Mouse (Mus musculus): Measurements from ENCODE around the gene Sin3a.

The Sin3a gene

DNA sequence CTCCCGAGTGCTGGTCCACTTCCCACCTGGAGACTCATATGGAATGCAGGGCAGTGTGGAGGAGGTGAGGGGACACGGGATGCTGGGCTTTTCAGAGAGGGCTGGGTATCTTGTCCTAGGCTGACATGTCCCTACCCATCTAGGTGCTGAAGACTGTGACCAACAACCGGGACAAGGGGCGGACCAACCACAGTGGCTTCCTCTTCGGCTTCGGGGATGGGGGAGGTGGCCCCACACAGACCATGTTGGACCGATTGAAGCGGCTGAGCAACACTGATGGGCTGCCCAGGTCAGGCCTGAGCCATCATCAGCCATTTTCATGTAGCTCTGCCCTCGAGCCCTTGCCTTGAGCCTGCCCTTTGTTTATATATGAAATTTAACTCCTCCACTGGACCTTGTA, 65.9 kb downstream of the Sin3a start:
- no peak for DNase-seq (ENCODE audit: low read depth)

DNA sequence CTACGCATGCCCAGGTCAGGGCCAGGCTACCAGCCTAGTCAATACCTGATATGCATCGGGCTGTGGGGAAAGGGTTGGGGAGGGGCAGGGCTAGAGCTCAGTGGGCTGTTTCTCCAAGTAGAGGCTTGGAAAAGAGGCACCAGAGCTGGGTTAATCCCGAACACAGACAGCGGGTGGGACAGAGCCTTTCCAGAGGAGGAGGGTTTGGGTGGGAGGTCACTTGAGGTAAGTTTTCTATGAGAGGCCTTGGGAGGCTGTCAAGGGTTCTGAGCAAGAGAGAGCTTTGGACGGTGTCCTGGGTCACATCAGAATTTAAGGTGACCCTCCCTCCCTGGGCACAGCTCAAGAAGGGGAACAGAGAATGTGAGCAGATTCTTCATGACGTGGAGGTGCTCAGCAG, 66.7 kb downstream of the Sin3a start:
- no peak for DNase-seq (ENCODE audit: low read depth)

DNA sequence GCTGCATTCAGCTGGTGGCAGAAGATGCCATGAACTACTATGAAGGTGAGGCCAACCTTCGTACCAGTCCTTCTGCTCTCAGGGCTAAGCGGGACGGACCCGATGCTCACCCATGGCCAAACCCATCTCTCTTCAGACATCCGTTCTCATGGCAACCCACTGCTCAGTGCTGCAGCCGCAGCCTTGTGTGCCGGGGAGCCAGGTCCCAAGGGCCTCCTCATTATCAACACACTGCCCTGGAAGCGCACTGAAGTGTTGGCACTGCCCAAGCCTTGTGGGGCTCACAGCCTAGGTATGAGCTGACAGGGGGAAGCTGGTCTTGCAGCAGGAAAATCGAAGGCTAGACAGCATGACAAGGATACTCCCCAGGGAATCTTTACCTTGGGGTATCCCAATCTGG, 67.3 kb downstream of the Sin3a start:
- no peak for DNase-seq (ENCODE audit: low read depth)

DNA sequence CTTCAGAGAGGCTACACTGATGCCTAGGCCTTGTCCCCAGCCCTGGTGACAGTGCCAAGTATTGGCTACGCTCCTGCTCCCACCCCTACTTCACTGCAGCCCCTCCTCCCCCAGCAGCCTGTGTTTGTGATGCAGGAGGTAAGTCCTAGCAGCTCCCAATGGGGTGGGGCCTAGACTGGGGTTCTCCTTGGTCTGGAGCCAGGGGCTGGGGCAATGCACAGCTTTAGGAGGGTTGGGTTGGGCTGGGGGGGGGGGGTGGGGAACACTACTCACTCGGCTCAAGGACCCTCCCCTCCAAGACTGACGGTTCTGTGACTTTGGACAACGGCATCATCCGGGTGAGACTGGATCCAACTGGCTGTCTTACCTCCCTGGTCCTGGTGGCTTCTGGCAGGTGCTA, 67.7 kb downstream of the Sin3a start:
- no peak for DNase-seq (ENCODE audit: low read depth)

DNA sequence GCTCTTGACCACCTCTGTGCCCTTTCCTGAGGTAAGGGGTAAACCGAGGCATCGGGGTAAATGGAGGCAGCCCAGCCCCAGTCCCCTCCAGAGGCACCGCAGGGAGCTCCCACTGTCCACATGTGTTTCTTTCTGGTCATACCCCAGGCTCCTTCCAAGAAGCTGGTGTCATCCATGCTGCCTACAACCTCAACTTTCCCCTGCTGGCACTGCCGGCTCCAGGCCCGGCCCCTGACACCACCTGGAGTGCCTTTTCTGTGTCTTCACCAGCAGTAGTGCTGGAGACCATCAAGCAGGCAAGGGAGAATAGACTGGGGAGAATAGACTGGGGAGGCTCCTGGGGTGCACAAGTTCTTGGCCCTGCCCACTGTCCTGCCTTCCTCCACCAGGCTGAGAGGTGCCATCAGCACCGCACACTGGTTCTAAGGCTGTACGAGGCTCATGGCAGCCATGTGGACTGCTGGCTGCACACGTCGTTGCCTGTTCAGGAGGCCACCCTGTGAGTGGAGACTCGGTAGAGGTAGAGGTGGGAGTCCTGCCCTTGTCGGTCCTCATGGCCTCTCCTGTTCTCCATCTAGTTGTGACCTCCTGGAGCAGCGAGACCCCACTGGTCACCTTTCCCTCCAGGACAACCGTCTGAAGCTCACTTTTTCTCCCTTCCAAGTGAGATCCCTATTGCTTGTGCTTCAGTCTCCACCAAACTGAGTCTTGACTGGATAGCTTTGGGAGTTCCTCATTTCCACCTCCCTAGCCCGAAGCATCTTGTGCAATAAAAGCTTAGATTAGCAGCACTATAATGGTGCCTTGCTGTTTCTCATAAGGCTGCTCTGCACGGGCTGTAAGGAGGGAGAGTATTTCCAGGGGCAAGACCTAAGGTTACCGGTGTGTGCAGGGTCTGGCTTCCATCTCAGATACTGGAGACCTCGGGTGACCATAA, 69.8 kb downstream of the Sin3a start:
- DNase-seq (ENCODE audit: low read depth) = no peak

DNA sequence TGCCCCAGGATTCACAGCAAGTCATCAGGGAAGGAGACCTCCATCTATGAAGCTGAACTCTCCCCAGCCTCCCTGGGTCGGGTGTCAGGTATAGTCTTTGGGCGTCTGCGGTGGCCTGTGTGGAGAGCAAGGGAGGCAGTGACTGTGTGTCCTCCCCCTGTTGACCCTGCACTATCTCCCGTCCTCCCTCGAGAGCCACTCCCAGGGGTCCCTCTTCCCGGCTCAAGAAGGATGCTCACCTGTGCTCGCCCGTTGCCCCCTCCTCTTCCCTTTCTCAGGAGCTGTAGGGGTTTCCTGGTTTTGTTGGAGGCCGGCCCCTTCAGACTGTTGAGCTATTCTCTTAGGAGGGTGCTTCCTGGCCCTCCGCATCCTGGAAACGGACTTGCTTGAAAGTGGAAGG, 71.4 kb downstream of the Sin3a start:
- no peak for DNase-seq (ENCODE audit: low read depth)

DNA sequence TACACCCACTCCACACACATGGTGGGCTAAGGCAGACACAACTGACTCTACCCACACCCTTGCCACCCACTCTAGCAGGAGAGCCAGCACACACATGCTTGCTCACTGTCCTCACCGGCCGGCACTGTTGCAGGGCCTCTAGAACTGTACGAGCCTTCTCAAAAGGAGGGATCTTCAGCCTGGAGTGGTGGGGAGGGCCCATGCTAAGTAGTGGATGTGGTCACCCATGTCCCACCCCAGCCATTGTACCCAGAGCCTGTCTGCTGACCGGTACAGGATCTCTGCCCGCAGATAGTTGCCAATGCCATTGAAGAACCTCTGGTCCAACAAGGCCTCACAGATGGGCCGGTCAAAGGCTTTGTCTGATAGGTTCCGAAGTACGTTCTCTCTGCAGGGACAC, 73.0 kb downstream of the Sin3a start:
- DNase-seq (ENCODE audit: low read depth) = no peak

DNA sequence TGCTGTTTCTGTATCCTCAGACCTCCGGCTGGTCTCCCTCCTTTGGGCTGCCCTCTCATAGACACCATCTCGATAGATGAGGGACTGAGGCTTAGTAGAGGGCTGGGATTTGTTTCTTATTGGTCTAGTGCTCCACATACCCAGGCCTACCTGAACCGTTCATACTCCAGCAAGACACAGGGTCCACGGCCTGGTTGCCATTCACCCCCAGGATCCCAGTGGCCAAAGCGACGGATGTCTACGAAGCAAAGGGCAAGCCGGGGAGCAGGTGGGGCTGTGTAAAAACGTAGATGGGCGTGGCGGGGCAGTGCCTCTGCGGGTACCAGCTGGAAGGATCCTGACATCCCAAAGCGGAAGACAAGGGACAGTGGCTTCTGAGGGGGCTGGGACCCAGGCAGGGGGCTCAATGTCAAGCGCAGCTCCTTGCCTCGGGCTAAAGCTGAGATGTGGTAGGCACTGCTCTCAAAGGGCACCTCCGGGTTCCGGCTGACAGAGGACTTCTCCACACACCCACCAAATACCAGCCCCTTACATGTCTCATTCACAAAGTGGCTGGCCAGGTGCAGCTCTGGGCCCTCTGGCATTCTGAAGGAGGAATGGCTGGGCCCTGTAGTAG, 74.7 kb downstream of the Sin3a start:
- DNase-seq (ENCODE audit: low read depth) = no peak

DNA sequence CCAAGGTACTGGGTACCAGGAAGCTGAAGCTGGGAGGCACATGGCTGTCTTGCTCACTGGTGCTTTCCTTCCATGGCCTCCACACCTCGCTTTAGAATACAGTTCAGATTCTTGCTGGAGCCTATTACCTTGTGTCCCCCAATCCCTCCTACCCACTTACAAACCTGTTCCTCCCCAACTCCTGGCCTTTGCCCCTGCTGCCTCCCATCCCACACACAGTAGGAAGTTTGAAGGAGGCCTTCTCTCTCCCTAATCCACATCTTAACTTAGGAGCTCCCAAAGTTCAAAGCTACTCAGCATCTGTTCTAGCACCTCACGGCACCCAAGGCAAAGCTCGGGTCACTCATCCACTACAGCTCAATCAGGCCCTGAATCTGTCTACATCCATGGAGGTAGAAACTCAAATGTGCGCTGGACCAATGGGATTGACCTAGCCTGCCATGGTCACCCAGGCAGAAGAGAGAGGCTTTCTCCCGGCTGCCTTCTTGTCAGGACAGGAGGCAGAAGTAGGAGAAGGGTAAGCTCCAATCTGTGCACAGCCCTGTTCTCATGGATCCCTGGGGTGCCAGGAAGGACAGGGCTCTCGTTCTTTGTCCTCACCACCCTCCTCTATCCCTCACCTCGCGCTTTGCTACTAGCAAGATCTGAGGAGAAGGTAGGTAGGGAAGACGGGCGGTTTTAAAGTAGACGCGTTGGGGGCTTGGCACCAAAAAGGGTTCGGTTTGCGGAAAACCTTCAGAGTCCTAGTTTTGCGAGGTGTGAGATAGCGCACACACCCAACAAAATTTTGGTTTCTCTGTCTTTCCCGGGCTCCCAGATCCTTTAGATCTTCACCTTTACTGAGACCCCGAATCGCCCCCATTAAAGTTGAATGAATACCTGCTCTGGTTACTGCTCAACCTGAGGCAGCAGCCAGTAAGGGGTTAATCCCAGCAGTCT, 75.6 kb downstream of the Sin3a start:
- DNase-seq (ENCODE audit: low read depth) = no peak

DNA sequence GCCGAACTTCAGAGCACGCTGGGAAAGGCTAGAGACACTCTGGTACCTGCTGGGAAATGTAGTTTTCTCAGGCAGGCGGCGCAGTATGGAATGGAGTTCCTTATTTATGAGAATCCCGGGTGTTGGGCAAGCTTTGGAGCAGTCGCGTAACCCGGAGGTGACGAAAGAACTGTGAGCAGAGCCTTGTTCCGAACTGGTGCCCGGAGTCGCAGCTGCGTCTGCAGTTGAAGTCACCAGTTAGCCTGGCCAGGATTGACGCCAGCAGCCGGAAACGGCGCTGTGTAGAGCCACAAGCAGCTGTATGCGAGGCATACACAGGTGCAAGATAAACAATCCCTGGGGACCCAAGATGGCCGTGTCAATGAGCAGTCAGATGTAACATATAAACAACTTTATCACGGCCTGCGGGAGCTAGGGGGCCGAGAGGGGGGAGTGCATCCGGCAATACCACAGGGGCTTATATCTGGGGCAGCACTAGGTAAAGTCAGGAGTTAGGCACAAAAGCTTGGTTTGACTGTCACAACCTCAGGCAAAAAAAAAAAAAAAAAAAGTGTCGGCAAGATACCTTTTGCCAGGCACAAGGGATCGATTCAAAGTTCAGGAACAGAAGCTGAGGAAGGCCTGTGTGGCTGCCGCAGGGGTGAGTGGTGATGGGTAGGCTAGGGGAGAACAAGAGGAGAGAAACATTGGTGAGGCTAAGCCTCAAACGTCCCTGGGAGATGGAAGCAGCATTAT, 76.5 kb downstream of the Sin3a start, which contains the start of gene Neil1:
Gene Neil1 (minus strand): TSS at position 162 of the 735 bp plus-strand sequence.
- DNase-seq (ENCODE audit: low read depth) = peak; percentile 85

DNA sequence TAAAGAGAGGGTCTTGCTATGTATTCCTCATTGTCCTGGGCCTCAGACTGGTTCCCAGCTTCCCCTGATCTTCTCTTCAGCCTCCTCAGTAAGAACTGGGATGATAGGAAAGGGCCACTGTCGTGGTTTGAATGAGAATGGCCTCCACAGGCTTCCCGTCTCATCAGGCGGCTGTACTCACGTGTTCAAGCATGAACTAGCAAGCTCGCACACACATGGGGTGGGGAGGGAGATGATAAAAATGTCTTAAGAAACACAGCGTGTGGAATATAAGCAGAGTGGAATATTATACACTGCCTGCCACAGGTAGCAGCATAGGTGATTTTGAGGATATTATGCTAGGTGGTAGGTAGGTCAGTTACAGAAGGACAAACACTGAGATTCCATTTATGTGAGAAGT, 77.2 kb downstream of the Sin3a start:
- no peak for DNase-seq (ENCODE audit: low read depth)

DNA sequence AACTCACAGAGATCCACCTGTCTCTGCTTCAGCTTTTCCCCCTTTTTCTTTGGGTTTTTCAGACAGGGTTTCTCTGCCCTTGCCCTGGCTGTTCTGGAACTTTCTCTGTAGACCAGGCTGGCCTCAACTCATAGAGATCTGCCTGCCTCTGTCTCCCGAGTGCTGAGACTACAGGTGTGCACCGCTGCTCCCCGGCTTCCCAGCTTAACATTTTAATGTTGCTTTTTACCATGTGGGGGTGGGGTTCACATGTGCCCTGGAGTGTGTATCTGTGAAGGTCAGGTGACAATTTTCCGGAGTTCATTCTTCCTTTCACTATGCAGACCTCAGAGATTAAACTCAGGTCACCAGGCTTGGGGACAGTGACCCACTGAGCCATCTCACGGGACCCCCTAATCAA, 78.4 kb downstream of the Sin3a start:
- no peak for DNase-seq (ENCODE audit: low read depth)

DNA sequence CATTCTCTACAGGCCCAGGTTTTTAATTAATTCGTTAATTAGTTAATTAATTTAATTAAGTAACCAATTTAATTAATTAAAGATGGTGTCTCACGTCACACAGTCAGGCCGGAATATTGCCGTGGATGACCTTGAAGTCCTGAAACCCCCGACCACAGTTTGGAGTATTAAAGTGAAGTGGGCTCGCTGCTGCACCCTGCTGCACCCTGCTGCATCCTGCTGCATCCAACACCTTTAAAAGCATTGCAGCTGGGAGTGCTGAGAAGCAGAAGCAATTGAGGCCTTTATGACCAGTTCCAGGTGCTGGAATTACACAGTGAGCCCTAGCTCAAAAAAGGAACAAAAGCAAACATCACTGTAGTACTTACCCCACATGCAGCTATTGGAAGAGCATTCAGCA, 80.5 kb downstream of the Sin3a start:
- DNase-seq (ENCODE audit: low read depth) = no peak

DNA sequence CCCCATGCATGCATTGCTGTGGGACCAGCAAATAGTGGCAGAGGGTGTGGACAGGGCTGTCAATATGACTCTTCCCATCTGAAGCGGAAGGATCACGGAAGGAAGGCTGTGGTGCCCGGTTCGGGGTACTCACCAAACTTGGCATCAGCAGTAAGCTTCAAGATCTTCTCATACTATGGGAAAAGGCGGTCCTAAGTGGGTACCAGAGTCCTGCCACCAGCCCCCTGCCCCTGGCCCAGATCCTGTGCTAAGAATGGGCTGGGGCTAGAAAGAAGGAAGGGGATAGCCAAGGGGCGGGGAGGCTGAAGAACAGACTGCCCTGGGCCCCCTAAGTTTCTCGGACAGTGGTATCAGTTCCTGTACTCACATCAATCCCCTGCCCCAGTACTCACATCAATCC, 84.5 kb downstream of the Sin3a start:
- no peak for DNase-seq (ENCODE audit: low read depth)

DNA sequence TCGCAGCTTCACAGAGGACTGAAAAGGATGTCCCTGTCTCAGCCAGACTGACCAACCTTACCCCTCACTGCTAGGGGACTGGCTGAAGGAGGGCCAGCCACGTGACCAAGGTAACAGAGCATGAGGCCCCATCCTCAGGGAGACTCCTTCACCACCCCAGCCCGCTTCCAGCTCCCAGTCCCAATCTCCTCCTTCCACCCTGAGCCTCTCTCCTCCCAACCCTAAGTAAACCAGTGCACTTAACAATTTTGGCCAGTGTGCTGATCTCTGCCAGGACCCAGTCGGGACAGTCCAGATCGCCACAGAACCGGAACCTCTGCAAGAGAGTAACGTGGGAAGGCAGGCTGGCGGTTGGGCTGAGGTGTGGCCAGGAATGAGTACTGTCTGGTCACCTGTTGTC, 85.0 kb downstream of the Sin3a start:
- no peak for DNase-seq (ENCODE audit: low read depth)

DNA sequence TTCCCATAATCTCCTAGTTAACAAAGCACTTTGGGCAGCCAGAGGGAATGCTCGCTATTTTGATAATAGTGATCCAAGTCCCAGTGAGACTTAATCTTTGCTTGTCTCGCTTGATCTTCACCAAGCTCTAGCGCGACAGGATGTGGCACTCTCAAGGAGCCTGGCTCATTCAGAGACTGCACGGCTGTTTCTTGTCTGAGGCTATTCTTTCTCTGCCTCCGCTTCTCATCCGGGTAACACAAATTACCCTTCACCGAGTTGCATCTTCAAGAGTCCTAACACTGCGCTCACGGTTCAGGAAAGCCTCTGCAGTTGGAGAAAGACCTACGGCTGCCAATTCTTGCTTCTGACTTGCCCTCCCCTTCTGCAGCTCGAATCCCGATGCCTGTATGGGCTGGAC, 85.7 kb downstream of the Sin3a start:
- no peak for DNase-seq (ENCODE audit: low read depth)

DNA sequence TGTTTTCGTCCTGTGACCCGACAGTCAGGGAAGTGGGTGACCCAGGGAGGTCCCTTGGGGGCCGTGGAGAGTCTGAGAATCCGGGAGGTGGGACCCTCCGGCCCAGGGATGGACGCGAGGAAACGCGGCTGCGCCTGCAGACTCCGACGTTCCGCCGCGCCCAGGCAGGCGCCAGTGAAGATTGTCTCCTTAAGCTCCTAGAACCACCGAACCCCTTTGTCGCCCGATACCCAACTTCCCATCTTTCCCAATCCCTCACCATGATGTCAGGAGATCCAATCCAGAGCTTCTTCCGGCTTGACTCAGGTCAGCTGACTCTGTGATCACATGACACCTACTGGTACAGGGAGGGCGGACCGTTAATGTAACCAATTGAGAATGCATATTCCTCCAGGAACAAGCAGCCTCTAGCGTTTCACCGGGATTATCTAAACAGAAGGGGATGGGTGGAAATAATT, 86.2 kb downstream of the Sin3a start, which contains the start of gene Commd4:
Gene Commd4 (minus strand): TSS at position 319 of the 458 bp plus-strand sequence.
- peak; percentile 83 for DNase-seq (ENCODE audit: low read depth)

DNA sequence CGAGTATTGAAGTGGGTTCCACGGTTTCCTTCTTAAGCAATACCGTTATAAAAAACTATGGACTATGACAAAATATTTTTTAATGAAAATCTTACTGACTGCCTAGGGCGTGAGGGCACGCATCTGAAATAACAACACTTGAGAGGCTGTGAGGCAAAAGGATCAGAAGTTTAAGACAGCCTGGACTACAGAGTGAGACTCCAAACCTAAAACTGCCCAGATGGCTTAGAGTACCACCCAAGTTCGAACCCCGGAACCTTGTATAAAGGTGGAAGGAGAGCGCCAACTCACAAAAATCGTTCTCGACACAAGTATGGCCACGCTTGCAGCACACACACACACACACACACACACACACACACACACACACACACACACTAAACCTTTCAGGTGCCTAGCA, 86.7 kb downstream of the Sin3a start:
- DNase-seq (ENCODE audit: low read depth) = no peak

DNA sequence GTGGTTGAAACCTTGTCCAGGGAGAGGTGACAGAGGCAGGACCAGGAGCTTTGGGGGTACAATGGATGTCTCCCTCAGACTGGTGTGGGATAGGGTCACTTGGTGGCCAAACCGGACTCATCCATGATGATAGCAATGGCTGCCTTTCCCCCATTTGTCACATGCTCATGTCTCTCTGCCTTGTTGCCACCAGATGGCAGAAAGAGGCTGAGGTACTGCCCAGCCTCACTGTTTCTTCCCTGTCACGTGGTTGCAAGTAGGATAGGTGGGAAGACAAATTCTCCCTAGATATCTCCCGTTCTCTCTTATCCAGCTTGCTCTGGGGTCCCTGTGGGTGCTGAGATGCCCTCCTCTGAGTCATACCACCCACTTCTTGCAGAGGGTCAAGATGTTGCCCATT, 90.7 kb downstream of the Sin3a start:
- DNase-seq (ENCODE audit: low read depth) = no peak

DNA sequence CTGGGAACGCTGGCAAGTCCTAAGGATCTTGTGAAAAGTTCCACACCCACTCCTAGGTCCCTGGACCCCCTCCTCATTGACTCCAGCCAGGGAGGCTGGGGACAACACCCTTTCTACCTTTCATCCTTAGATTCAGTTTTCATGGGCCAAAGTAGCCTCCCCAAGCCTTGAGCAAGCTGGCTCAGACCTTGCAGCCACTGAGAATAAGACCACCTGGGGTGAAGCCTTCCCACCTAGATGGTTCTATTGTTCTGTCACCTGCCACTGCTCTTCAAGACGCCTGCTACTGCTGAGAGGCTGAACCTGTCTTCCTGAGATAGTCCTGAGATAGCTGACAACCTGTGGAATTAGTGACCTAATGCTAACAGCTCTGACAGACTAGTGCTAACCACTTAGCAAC, 91.3 kb downstream of the Sin3a start:
- no peak for DNase-seq (ENCODE audit: low read depth)

DNA sequence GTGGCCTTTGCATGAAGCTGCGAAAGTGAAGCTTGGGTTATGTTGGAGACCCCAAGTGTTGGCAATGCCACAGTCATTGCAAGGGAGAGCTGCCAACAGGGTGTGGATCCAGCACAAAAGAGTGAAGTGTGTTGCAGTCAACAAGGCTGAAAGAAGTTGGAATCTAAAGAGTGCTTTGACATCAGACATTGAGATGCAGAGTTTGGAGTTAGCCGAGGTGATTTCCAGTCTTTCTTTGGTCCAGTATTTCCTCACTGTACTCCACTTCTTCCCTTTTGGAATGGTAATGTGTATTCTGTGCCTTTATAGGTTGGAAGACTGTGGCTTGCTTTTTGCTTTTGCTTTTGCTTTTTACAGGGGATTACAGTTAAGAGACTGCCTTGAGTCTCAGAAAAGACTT, 94.3 kb downstream of the Sin3a start:
- DNase-seq (ENCODE audit: low read depth) = no peak

DNA sequence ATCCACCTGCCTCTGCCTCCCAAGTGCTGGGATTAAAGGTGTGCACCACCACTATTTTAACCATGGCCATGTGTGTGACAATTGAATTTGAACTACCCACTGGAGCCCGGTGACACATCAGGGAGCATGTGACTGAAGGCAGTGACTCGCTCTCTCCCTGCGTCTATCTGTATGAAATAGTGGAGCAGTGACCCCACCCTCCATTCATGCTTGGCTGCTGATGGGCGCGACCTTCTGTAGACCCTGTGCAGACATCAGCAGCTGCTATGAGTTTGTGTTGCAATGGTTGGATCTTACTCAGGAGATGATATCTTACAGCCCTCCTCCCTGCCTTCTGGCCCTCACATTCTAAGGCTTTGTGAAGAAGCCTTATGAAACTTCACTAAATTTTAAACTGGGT, 96.6 kb downstream of the Sin3a start:
- no peak for DNase-seq (ENCODE audit: low read depth)

Data from c-Kit-positive CD71-negative TER-119-negative erythroid progenitor cells, embryonic 14.5 days (primary cell).